ENCODE assay signal across 31 mouse cellular contexts in the genomic region with DNA sequence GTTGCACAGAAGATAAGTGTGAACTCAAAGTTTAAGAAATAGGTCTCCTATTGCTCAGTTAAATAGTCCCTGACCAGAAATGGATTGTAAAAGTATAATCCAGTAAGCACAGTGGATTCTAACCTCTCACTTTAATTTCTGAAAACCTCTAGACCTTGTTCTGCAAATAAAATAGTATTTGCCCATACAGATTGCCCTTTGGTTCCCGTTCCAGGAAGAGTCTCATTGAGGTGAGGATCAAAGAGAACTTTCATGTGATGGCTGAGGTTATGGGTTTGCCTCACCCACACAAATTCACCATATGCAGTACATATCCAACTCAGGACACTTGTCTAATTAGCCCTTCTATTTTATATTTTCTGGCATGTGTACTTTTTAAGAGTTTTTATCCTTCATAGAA. TPM values are rescaled to one million over a fixed set of nuclear protein-coding genes. Genes with fewer than 3 reads are reported as not detected.
"Had no signal": no experiment of that assay in that cellular context is flagged by ENCODE, and none has a peak within 500 bp of the region (broad histone marks: within the 10 kb centered on the region; RNA-seq: fewer than 3 reads in every experiment).

No protein-coding gene starts in this region.

- H3K4me1 ChIP-seq: forebrain, embryonic 15.5 days; heart, embryonic 10.5 days; heart, embryonic 12.5 days; hindbrain, embryonic 10.5 days; hindbrain, embryonic 12.5 days; intestine, embryonic 15.5 days; limb, embryonic 10.5 days; limb, embryonic 12.5 days; liver, embryonic 13.5 days had no signal

- H3K9me3 ChIP-seq: forebrain, embryonic 15.5 days; heart, embryonic 10.5 days; hindbrain, embryonic 10.5 days; hindbrain, embryonic 12.5 days; intestine, embryonic 15.5 days; limb, embryonic 10.5 days; limb, embryonic 12.5 days; liver, embryonic 13.5 days had no signal

- DNase-seq: forebrain, postnatal 0 days; gastrocnemius, postnatal 14 days; gastrocnemius, postnatal 36 days; heart, adult 11 months; heart, adult 2 months; heart, postnatal 10 days; heart, postnatal 4 days; kidney, adult 18-20 months; kidney, postnatal 14 days; kidney, postnatal 4 days; liver, embryonic 13.5 days; lung, adult 18-20 months had no signal

- H3K4me2 ChIP-seq: forebrain, embryonic 15.5 days; heart, embryonic 12.5 days; hindbrain, embryonic 12.5 days; hindbrain, embryonic 14.5 days; intestine, embryonic 15.5 days; limb, embryonic 12.5 days; liver, embryonic 13.5 days had no signal

- H3K36me3 ChIP-seq: forebrain, embryonic 15.5 days; heart, embryonic 10.5 days; heart, embryonic 12.5 days; hindbrain, embryonic 10.5 days; hindbrain, embryonic 12.5 days; intestine, embryonic 15.5 days; limb, embryonic 10.5 days; limb, embryonic 12.5 days; liver, embryonic 13.5 days had no signal

- ATAC-seq: forebrain, embryonic 15.5 days; forebrain, postnatal 0 days; hindbrain, embryonic 16.5 days; inflammation-experienced regulatory T-cells, adult 6 months; intestine, embryonic 15.5 days; intestine, postnatal 0 days had no signal

- H3K9ac ChIP-seq: forebrain, embryonic 15.5 days; forebrain, postnatal 0 days; heart, embryonic 12.5 days; hindbrain, embryonic 12.5 days; hindbrain, embryonic 14.5 days; intestine, embryonic 15.5 days; limb, embryonic 12.5 days; liver, embryonic 13.5 days had no signal

- H3K27ac ChIP-seq: forebrain, embryonic 15.5 days; heart, adult 2 months; heart, embryonic 10.5 days; hindbrain, embryonic 10.5 days; hindbrain, embryonic 12.5 days; hindbrain, embryonic 14.5 days; intestine, embryonic 15.5 days; kidney, postnatal 0 days; layer of hippocampus, adult 2 months; left cerebral cortex, adult 2 months; limb, embryonic 10.5 days; limb, embryonic 12.5 days; liver, embryonic 13.5 days had no signal

- H3K27me3 ChIP-seq: forebrain, embryonic 15.5 days; heart, embryonic 12.5 days; hindbrain, embryonic 12.5 days; intestine, embryonic 15.5 days; limb, embryonic 12.5 days; liver, embryonic 13.5 days had no signal

- H3K4me3 ChIP-seq: forebrain, embryonic 15.5 days; heart, adult 2 months; heart, embryonic 10.5 days; heart, embryonic 12.5 days; hindbrain, embryonic 10.5 days; hindbrain, embryonic 12.5 days; intestine, embryonic 15.5 days; layer of hippocampus, adult 2 months; left cerebral cortex, adult 2 months; limb, embryonic 10.5 days; limb, embryonic 12.5 days; liver, embryonic 13.5 days had no signal

RNA-seq across cellular contexts. Expression of gene Akr1c6, which starts 33.8 kb away (rescaled TPM):
- polyA plus RNA-seq: forebrain, embryonic 15.5 days; forebrain, postnatal 0 days; gonadal fat pad, adult 2 months; heart, adult 2 months; heart, embryonic 10.5 days; heart, embryonic 12.5 days; heart, embryonic 14.5 days; heart, embryonic 16.5 days; hindbrain, embryonic 10.5 days; hindbrain, embryonic 12.5 days; hindbrain, embryonic 14.5 days; hindbrain, embryonic 16.5 days; inflammation-experienced regulatory T-cells, adult 6 months; intestine, embryonic 15.5 days; intestine, postnatal 0 days; kidney, postnatal 0 days; limb, embryonic 10.5 days; limb, embryonic 12.5 days; limb, embryonic 14.5 days had no signal

RNA-seq across cellular contexts. Expression of gene Akr1c20, which starts 55.2 kb away (rescaled TPM):
- polyA plus RNA-seq: forebrain, embryonic 15.5 days; forebrain, postnatal 0 days; gonadal fat pad, adult 2 months; heart, adult 2 months; heart, embryonic 10.5 days; heart, embryonic 12.5 days; heart, embryonic 14.5 days; heart, embryonic 16.5 days; hindbrain, embryonic 10.5 days; hindbrain, embryonic 12.5 days; hindbrain, embryonic 14.5 days; hindbrain, embryonic 16.5 days; inflammation-experienced regulatory T-cells, adult 6 months; intestine, embryonic 15.5 days; intestine, postnatal 0 days; limb, embryonic 10.5 days; limb, embryonic 12.5 days; limb, embryonic 14.5 days; liver, embryonic 13.5 days had no signal
